Mouse (Mus musculus): Measurements from ENCODE around the gene Nacad. TPM values are rescaled to one million over a fixed set of nuclear protein-coding genes. Genes with fewer than 3 reads are reported as not detected.

The Nacad gene
- not detected for polyA plus RNA-seq (2014; fragmentation: Illumina TruSeq; extraction: RNeasy Lipid Tissue Mini Kit (QIAGEN cat#74804); ENCODE audit: low replicate concordance)

GRCm38 (mm10) chr11:6605491-6606399 is at the start of gene Nacad:
Nacad (minus strand) TSS chr11:6606053.

GRCm38 (mm10) chr11:6638537-6638936 is 32.7 kb upstream of the Nacad start, which contains the start of gene Wap:
Wap (minus strand) TSS chr11:6638637.

GRCm38 (mm10) chr11:6625478-6626387 is 19.9 kb upstream of the Nacad start, which contains the start of gene Tbrg4:
Tbrg4 (minus strand) TSS chr11:6626067.

Other genes starting within 250 kb of the Nacad start
- 0.63 TPM for gene Zmiz2, start 217.0 kb downstream of the Nacad start, polyA plus RNA-seq (2014; fragmentation: Illumina TruSeq; extraction: RNeasy Lipid Tissue Mini Kit (QIAGEN cat#74804); ENCODE audit: low replicate concordance)
- 431 TPM for gene Ppia, start 190.6 kb downstream of the Nacad start, polyA plus RNA-seq (2014; fragmentation: Illumina TruSeq; extraction: RNeasy Lipid Tissue Mini Kit (QIAGEN cat#74804); ENCODE audit: low replicate concordance)
- 18.7 TPM for gene H2afv, start 161.6 kb downstream of the Nacad start, polyA plus RNA-seq (2014; fragmentation: Illumina TruSeq; extraction: RNeasy Lipid Tissue Mini Kit (QIAGEN cat#74804); ENCODE audit: low replicate concordance)
- 147 TPM for gene Purb, start 130.1 kb downstream of the Nacad start, polyA plus RNA-seq (2014; fragmentation: Illumina TruSeq; extraction: RNeasy Lipid Tissue Mini Kit (QIAGEN cat#74804); ENCODE audit: low replicate concordance)
- gene Myo1g, start 85.1 kb downstream of the Nacad start, polyA plus RNA-seq (2014; fragmentation: Illumina TruSeq; extraction: RNeasy Lipid Tissue Mini Kit (QIAGEN cat#74804); ENCODE audit: low replicate concordance) = 0.30 TPM
- 0.82 TPM for gene Ccm2, start 59.2 kb downstream of the Nacad start, polyA plus RNA-seq (2014; fragmentation: Illumina TruSeq; extraction: RNeasy Lipid Tissue Mini Kit (QIAGEN cat#74804); ENCODE audit: low replicate concordance)
- 1.0 TPM for gene Tbrg4, start 20.0 kb upstream of the Nacad start, polyA plus RNA-seq (2014; fragmentation: Illumina TruSeq; extraction: RNeasy Lipid Tissue Mini Kit (QIAGEN cat#74804); ENCODE audit: low replicate concordance)
- not detected for gene Wap, start 32.6 kb upstream of the Nacad start, polyA plus RNA-seq (2014; fragmentation: Illumina TruSeq; extraction: RNeasy Lipid Tissue Mini Kit (QIAGEN cat#74804); ENCODE audit: low replicate concordance)
- not detected for gene Ramp3, start 52.5 kb upstream of the Nacad start, polyA plus RNA-seq (2014; fragmentation: Illumina TruSeq; extraction: RNeasy Lipid Tissue Mini Kit (QIAGEN cat#74804); ENCODE audit: low replicate concordance)
- not detected for gene Gm11983, start 231.6 kb upstream of the Nacad start, polyA plus RNA-seq (2014; fragmentation: Illumina TruSeq; extraction: RNeasy Lipid Tissue Mini Kit (QIAGEN cat#74804); ENCODE audit: low replicate concordance)

Measured in small intestine, adult 10 weeks (tissue).